Mouse (Mus musculus) hindbrain, postnatal 0 days (tissue): Measurements from ENCODE around the gene Ell2. TPM values are rescaled to one million over a fixed set of nuclear protein-coding genes. Genes with fewer than 3 reads are reported as not detected.

Source experiments
- ATAC-seq: fragments of 200-750 bp; cut with Nextera tagmentation; 2 replicates; pipeline ENCODE4 v1.8.0; 2017; ENCODE audit warnings: mild to moderate bottlenecking, moderate TSS enrichment, moderate library complexity
- DNase-seq: peaks from one replicate; pipeline ENCODE4 v3.0.0-alpha.2; 2015; ENCODE audit warnings: low spot score
- H3K27ac ChIP-seq: fragments of 300-500 bp; sonication (generic); 2 replicates; pipeline ENCODE4 v1.5.1; 2014; ENCODE audit warnings: mild to moderate bottlenecking
- H3K27me3 ChIP-seq: fragments of 300-500 bp; sonication (generic); 2 replicates; pipeline ENCODE4 v1.6.1; 2014; ENCODE audit warnings: low read length, mixed read lengths; ENCODE audit not compliant: insufficient read depth
- H3K36me3 ChIP-seq: fragments of 300-500 bp; sonication (generic); 2 replicates; pipeline ENCODE4 v1.6.1; 2014; ENCODE audit warnings: low read length, mixed read lengths; ENCODE audit not compliant: insufficient read depth
- H3K4me1 ChIP-seq: fragments of 300-500 bp; sonication (generic); 2 replicates; pipeline ENCODE4 v1.6.1; 2014; ENCODE audit warnings: antibody characterized with exemption, low read length, mixed read lengths; ENCODE audit not compliant: insufficient read depth
- H3K4me2 ChIP-seq: fragments of 300-500 bp; sonication (generic); 2 replicates; pipeline ENCODE4 v1.6.1; 2014; ENCODE audit warnings: low read depth, mild to moderate bottlenecking, low read length, moderate library complexity, mixed read lengths
- H3K4me3 ChIP-seq: fragments of 300-500 bp; sonication (generic); 2 replicates; pipeline ENCODE4 v1.5.1; 2014; ENCODE audit warnings: low read length
- H3K9ac ChIP-seq: fragments of 300-500 bp; sonication (generic); replicated peaks from 2 replicates; pipeline ENCODE4 v1.6.1; 2014; ENCODE audit warnings: mild to moderate bottlenecking, low read length, moderate library complexity, mixed read lengths
- H3K9me3 ChIP-seq: fragments of 300-500 bp; sonication (generic); 2 replicates; pipeline ENCODE4 v1.6.1; 2016; ENCODE audit warnings: low read length, mixed read lengths
- CTCF ChIP-seq: IDR thresholded peaks from 2 replicates; pipeline ENCODE4 v1.5.1; 2016; ENCODE audit warnings: antibody characterized with exemption, control low read depth, low read depth
- WGBS: fragments of 180-500 bp; shearing (Covaris S2); extraction: QIAGEN DNeasy Blood & Tissue Kit; methylation state at CpG from one replicate; pipeline ENCODE4 v1.1.7; 2014; 5-methylcytosine and 5-hydroxymethylcytosine counted together
- polyA plus RNA-seq: library from polyadenylated mRNA; unstranded; fragments of >200 nt; fragmentation: Nextera tagmentation; extraction: Ambion mirVana; gene quantifications from 2 replicates; pipeline ENCODE4 v1.2.1, GENCODE M21; 2015
- total RNA-seq: library from RNA; depleted of rRNA; stranded (reverse); fragments of >200 nt; gene quantifications from 2 replicates; pipeline ENCODE4 v1.2.3, GENCODE M21; 2014

The Ell2 gene
- total and polyA plus RNA-seq, 2 experiments from 2014 or later, result 2.1 to 2.6 TPM

DNA sequence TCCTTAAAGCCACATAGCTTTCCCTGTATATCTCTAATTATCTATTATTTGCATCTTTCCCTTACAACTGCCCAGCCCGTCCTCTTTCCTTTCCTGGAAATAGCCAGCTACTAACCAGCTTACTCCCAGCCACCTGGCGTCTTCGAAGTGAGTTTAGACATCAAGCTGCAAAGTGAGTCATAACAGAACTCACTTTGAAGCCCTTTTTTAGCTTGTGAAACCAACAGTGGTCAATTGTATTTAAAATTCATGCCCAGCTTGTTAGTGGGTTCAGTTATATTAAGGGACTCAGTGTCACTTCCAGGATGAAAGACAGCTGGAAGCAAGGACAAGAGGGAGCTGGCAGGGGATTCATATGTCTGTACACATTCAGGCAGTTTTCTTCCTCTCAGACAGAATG is 33.5 kb downstream of the Ell2 start:
- no peak overlapping the region for H3K9ac ChIP-seq
- H3K27me3 ChIP-seq, result no peaks in the 10 kb centered on the region
- DNase-seq (no peak), ATAC-seq (no peak)
- H3K4me1 ChIP-seq, result no peaks in the 10 kb centered on the region
- H3K9me3 ChIP-seq, result no peaks in the 10 kb centered on the region
- no peak overlapping the region for H3K27ac ChIP-seq
- no peaks in the 10 kb centered on the region for H3K36me3 ChIP-seq
- H3K4me2 ChIP-seq, result no peak overlapping the region
- no peak for TF ChIP-seq CTCF
- 76% methylated on average over 3 of the region's 3 CpGs for WGBS
- no peak overlapping the region for H3K4me3 ChIP-seq

DNA sequence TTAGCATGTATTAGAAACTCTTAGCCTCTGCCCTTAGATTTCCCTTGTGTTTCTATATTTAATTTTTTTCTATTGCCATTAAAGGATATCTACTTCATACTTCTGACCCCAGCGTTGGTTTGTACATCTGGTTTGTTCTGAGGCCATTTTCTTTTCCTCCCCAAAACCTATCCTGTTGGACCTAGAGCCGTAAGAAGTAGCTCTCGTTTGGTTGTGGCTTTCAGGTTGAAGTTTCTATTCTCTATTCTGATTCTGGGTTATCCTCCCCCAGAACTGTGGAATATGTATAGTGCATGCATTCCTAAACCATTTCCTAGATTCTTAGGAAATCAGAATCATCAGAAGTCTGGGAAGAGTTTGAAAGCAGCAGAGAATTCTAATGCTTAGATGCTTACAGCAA is 34.6 kb downstream of the Ell2 start:
- WGBS, result 91% methylated on average over 3 of the region's 3 CpGs
- H3K4me2 ChIP-seq, result no peak overlapping the region
- H3K4me3 ChIP-seq, result no peak overlapping the region
- H3K9me3 ChIP-seq, result no peaks in the 10 kb centered on the region
- no peak for DNase-seq
- ATAC-seq, result no peak
- no peak for TF ChIP-seq CTCF
- H3K27me3 ChIP-seq, result no peaks in the 10 kb centered on the region
- H3K27ac ChIP-seq, result no peak overlapping the region
- no peak overlapping the region for H3K9ac ChIP-seq
- H3K36me3 ChIP-seq, result no peaks in the 10 kb centered on the region
- H3K4me1 ChIP-seq, result no peaks in the 10 kb centered on the region

DNA sequence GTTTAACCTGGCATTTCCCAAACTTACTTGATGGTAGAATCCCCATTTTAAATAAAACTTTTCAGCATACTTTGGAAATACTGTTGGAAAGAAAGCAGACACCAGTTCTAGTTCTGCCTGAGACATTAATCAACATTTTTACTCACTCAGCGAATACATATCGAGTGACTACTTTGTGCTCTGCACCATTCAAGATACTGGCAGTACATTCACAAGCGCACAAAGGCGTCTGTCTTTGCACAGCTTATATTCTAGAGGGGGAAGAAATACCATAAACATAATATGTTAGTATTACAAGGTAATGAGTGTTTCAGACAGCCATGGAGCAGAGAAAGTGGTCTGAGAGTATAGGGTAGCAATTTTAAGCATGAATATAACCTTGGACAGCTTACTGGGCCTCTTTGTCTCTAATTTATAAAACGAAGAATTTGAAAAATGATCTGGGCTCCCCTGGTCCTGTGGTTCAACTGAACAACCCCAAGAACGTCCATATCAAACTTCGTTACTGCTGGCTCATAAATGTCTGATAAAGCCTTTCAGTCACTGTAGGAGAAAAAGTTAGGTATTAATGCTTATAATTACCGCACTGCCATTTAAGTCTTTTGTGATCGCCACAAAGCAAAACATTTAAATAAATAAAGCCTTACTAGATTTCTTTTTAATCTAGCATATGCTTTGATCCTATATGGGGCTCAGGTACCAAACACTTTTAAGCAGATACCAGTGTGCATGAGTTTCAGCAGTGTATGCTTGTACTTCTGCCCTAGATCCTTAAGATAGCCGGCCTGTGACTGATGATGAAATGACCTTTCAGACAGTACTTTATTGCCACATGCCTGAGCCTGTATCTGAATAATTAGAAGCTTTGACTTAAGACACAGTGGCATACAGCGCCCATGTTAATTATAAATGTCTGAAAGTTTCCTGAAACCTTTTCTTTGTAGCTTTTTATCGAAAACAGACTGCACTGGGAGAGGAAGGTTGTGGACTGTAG is 35.5 kb downstream of the Ell2 start:
- Histone ChIP-seq H3K9me3 (no peaks in the 10 kb centered on the region), H3K27me3 (no peaks in the 10 kb centered on the region), H3K4me1 (no peaks in the 10 kb centered on the region), H3K36me3 (no peaks in the 10 kb centered on the region), H3K27ac (no peak overlapping the region), H3K4me3 (no peak overlapping the region), H3K4me2 (no peak overlapping the region), H3K9ac (no peak overlapping the region)
- ATAC-seq (no peak), DNase-seq (no peak)
- WGBS, result 87% methylated on average over 12 of the region's 12 CpGs
- TF ChIP-seq CTCF, result no peak

DNA sequence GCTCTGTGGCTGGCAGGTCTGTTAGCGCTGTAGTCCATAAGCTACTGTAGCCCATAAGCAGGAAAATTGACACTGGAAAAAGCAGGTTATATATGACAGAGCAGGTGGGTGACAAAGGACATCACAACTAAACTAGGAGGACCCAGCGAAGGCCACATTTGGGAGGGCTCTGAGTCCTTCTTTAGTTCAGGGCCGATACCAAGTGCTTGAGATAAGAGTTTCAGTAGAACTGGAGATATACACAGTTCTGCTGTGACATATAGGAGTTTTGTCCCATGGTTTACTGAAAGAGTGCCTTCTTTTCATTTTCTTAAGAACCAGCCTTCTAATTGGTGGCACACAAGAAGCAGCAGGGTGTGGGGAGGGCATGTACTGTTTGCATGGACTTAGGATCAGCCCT is 36.4 kb downstream of the Ell2 start:
- no peaks in the 10 kb centered on the region for H3K27me3 ChIP-seq
- no peak for TF ChIP-seq CTCF
- no peak overlapping the region for H3K27ac ChIP-seq
- no peaks in the 10 kb centered on the region for H3K4me1 ChIP-seq
- H3K36me3 ChIP-seq, result no peaks in the 10 kb centered on the region
- H3K4me3 ChIP-seq, result no peak overlapping the region
- DNase-seq (no peak), ATAC-seq (no peak)
- H3K4me2 ChIP-seq, result no peak overlapping the region
- H3K9ac ChIP-seq, result no peak overlapping the region
- no peaks in the 10 kb centered on the region for H3K9me3 ChIP-seq
- WGBS, result 97% methylated on average over 3 of the region's 3 CpGs

DNA sequence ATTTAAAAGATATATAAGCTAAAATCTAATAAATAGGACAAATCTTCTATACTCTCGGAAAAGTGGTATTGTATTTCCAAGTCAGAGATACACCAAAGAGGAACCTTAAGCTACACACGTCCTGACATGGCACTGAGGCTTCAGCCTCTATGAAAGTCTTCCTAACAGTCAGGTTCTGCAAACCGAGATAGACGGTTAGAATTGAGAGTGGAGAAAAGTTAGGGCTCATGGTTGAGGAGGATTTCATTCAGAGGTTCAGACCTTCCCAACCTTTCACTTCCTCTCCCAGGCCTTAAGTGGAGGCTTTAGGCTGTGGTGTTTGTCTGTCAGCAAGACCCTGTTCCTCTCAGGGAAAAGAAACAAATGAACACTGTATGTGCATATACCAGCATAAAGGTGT is 37.5 kb downstream of the Ell2 start:
- Histone ChIP-seq H3K9me3 (no peaks in the 10 kb centered on the region), H3K36me3 (no peaks in the 10 kb centered on the region), H3K27me3 (no peaks in the 10 kb centered on the region), H3K4me2 (no peak overlapping the region), H3K4me3 (no peak overlapping the region), H3K9ac (no peak overlapping the region), H3K27ac (no peak overlapping the region), H3K4me1 (no peaks in the 10 kb centered on the region)
- ATAC-seq (no peak), DNase-seq (no peak)
- no peak for TF ChIP-seq CTCF
- WGBS, result 94% methylated on average over 4 of the region's 4 CpGs

DNA sequence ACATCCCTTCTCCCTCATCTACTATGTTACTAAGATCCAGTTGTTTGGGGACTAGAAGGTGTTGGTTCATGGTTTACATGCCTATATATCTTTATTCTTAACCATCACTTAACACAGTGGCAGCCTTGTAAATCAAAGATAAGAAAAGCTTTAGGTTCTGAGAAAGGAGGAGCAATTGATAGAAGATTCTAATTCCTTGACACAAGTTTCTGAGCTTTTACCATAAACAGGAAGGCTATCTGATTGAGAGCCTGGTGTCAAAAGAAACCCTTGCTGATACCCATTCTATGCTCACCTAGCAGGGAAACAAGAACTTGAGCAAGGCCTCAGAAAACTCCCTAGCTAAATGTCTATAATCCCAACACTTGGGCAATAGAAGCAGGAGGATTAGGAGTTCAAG is 38.8 kb downstream of the Ell2 start:
- no peaks in the 10 kb centered on the region for H3K36me3 ChIP-seq
- H3K27ac ChIP-seq, result no peak overlapping the region
- TF ChIP-seq CTCF, result no peak
- no peak overlapping the region for H3K9ac ChIP-seq
- no peak for ATAC-seq
- H3K9me3 ChIP-seq, result no peaks in the 10 kb centered on the region
- H3K27me3 ChIP-seq, result no peaks in the 10 kb centered on the region
- no peak overlapping the region for H3K4me3 ChIP-seq
- no peak for DNase-seq
- no peaks in the 10 kb centered on the region for H3K4me1 ChIP-seq
- H3K4me2 ChIP-seq, result no peak overlapping the region

DNA sequence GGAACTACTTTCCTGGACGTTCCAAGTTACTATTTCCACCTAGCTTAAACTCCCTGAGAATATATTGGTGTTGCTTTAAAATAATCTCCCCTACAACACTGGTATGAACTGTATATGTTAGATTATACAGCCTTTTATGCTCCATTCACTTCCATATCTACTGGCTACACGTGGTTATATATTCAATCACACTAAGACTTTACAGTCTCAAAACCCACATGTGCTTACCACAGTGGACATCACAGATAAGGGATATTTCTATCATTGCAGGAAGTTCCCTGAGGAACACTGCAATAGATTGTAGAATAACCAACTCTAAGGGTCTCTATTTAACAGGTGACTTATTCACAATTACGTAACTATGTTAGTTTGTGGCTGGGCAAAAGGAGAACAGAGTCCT is 40.7 kb downstream of the Ell2 start:
- TF ChIP-seq CTCF, result no peak
- ATAC-seq, result no peak
- no peak overlapping the region for H3K4me3 ChIP-seq
- DNase-seq, result no peak
- 91% methylated on average over 3 of the region's 3 CpGs for WGBS
- no peak overlapping the region for H3K27ac ChIP-seq
- H3K36me3 ChIP-seq, result no peaks in the 10 kb centered on the region
- H3K4me2 ChIP-seq, result no peak overlapping the region
- no peaks in the 10 kb centered on the region for H3K4me1 ChIP-seq
- H3K27me3 ChIP-seq, result no peaks in the 10 kb centered on the region
- no peak overlapping the region for H3K9ac ChIP-seq
- no peaks in the 10 kb centered on the region for H3K9me3 ChIP-seq
